ENCODE assay signal across 29 mouse cellular contexts in genomic region chr9:72923068-72923467, GRCm38 (mm10). TPM values are rescaled to one million over a fixed set of nuclear protein-coding genes. Genes with fewer than 3 reads are reported as not detected.
"Had no signal": no experiment of that assay in that cellular context is flagged by ENCODE, and none has a peak within 500 bp of the region (broad histone marks: within the 10 kb centered on the region; RNA-seq: fewer than 3 reads in every experiment).

No protein-coding gene starts in this region.

- H3K27ac ChIP-seq: liver, embryonic 13.5 days; liver, embryonic 15.5 days; lung, embryonic 15.5 days; macrophage; midbrain, embryonic 10.5 days; midbrain, embryonic 12.5 days; neural tube, embryonic 13.5 days; neural tube, embryonic 15.5 days had no signal

- DNase-seq: liver, embryonic 13.5 days; liver, postnatal 0 days; lung, adult 2 months; lung, postnatal 14 days; midbrain, embryonic 14.5 days; right cerebral cortex, adult 18-20 months; right cerebral cortex, postnatal 25 days; right cerebral cortex, postnatal 4 days; spleen, adult 18-20 months; thymus, adult 18-20 months; thymus, postnatal 14 days; thymus, postnatal 36 days had no signal

- H3K4me1 ChIP-seq: liver, embryonic 13.5 days had no signal

- H3K9ac ChIP-seq: liver, embryonic 13.5 days; liver, embryonic 15.5 days; liver, postnatal 0 days; lung, embryonic 15.5 days; midbrain, embryonic 12.5 days; neural tube, embryonic 13.5 days; neural tube, embryonic 15.5 days had no signal

- H3K36me3 ChIP-seq: liver, embryonic 13.5 days; liver, embryonic 15.5 days; lung, embryonic 15.5 days; midbrain, embryonic 12.5 days; neural tube, embryonic 13.5 days; neural tube, embryonic 15.5 days had no signal

- ATAC-seq: liver, postnatal 0 days; midbrain, embryonic 16.5 days had no signal

- H3K4me2 ChIP-seq: liver, embryonic 11.5 days; liver, embryonic 13.5 days; liver, embryonic 15.5 days; lung, embryonic 15.5 days; midbrain, embryonic 12.5 days; neural tube, embryonic 13.5 days; neural tube, embryonic 15.5 days had no signal

- H3K27me3 ChIP-seq: neural tube, embryonic 15.5 days had no signal

- H3K4me3 ChIP-seq: liver, embryonic 13.5 days; liver, embryonic 15.5 days; lung, embryonic 15.5 days; midbrain, embryonic 10.5 days; midbrain, embryonic 12.5 days; myocyte; neural tube, embryonic 13.5 days; neural tube, embryonic 15.5 days had no signal

- H3K9me3 ChIP-seq: liver, embryonic 13.5 days; liver, embryonic 15.5 days; lung, embryonic 15.5 days; midbrain, embryonic 10.5 days; midbrain, embryonic 12.5 days; neural tube, embryonic 13.5 days; neural tube, embryonic 15.5 days had no signal

RNA-seq across cellular contexts. Expression of gene Pygo1, which starts 2.4 kb away (rescaled TPM):
- total RNA-seq: megakaryocyte progenitor cell, adult 5-6 weeks; megakaryocyte-erythroid progenitor cell, adult 5-6 weeks had no signal
- polyA plus RNA-seq: macrophage had no signal

RNA-seq across cellular contexts. Expression of gene Dyx1c1, which starts 35.5 kb away (rescaled TPM):
- total RNA-seq: megakaryocyte-erythroid progenitor cell, adult 5-6 weeks had no signal
- polyA plus RNA-seq: myocyte had no signal

RNA-seq across cellular contexts. Expression of gene Gm44503, which starts 35.6 kb away (rescaled TPM):
- total RNA-seq: megakaryocyte progenitor cell, adult 5-6 weeks; megakaryocyte-erythroid progenitor cell, adult 5-6 weeks had no signal
- polyA plus RNA-seq: liver, embryonic 11.5 days; liver, embryonic 13.5 days; liver, embryonic 15.5 days; liver, postnatal 0 days; lung, adult 2 months; lung, embryonic 15.5 days; macrophage; midbrain, embryonic 10.5 days; midbrain, embryonic 12.5 days; midbrain, embryonic 14.5 days; midbrain, embryonic 16.5 days; neural tube, embryonic 11.5 days; neural tube, embryonic 13.5 days; neural tube, embryonic 15.5 days; small intestine, adult 2 months; stomach, embryonic 14.5 days; stomach, embryonic 16.5 days; thymus, postnatal 0 days had no signal
